Mouse (Mus musculus): ENCODE data around the gene Rnf114. TPM values are rescaled to one million over a fixed set of nuclear protein-coding genes. Genes with fewer than 3 reads are reported as not detected.

Gene Rnf114
- polyA plus RNA-seq, 1 experiment from 2014 or later: 62.2 TPM

GRCm38 (mm10) chr2:167542361-167542760 lies 49.9 kb downstream of the Rnf114 start:
- TF ChIP-seq CTCF (IDR thresholded peaks at IDR 0.05; ENCODE audit: low read depth): no peak
- Histone ChIP-seq H3K9me3 (ENCODE audit: control insufficient read depth) (no peaks in the 10 kb centered on the region), H3K9ac (ENCODE audit: low read depth, low read length) (no peak overlapping the region), H3K4me3 (ENCODE audit: low read depth, low read length) (no peak overlapping the region), H3K36me3 (ENCODE audit: control insufficient read depth, insufficient read depth) (peaks cover 9% of the 10 kb centered on the region; the same call in 1 of the 2 replicates), H3K4me1 (replicated peaks; ENCODE audit: control insufficient read depth, insufficient read depth, low read length) (no peaks in the 10 kb centered on the region), H3K27ac (ENCODE audit: low read depth, low read length) (no peak overlapping the region), H3K4me2 (replicated peaks; ENCODE audit: low read depth) (no peak overlapping the region), H3K27me3 (replicated peaks; ENCODE audit: control insufficient read depth, insufficient read depth, low read length) (peaks cover 6% of the 10 kb centered on the region; the same call in 1 of the 2 replicates)
- ATAC-seq: no peak
- 78% methylated on average over 4 of the region's 4 CpGs for WGBS

- peak overlapping the region; percentile 82 for H3K27ac ChIP-seq (ENCODE audit: low read depth, low read length)
- TF ChIP-seq CTCF (IDR thresholded peaks at IDR 0.05; ENCODE audit: low read depth): no peak
- H3K9me3 ChIP-seq (ENCODE audit: control insufficient read depth): no peaks in the 10 kb centered on the region
- WGBS: 39% methylated on average over 16 of the region's 16 CpGs
- H3K4me1 ChIP-seq (replicated peaks; ENCODE audit: control insufficient read depth, insufficient read depth, low read length): no peaks in the 10 kb centered on the region
- no peak overlapping the region for H3K4me3 ChIP-seq (ENCODE audit: low read depth, low read length)
- peaks cover 6% of the 10 kb centered on the region; the same call in 1 of the 2 replicates for H3K27me3 ChIP-seq (replicated peaks; ENCODE audit: control insufficient read depth, insufficient read depth, low read length)
- H3K9ac ChIP-seq (ENCODE audit: low read depth, low read length): no peak overlapping the region
- no peak overlapping the region for H3K4me2 ChIP-seq (replicated peaks; ENCODE audit: low read depth)
- H3K36me3 ChIP-seq (ENCODE audit: control insufficient read depth, insufficient read depth): peaks cover 9% of the 10 kb centered on the region; the same call in 1 of the 2 replicates
- ATAC-seq: no peak
These were observed 50.9 kb downstream of the Rnf114 start for GRCm38 (mm10) chr2:167543121-167544003.

- Histone ChIP-seq H3K4me2 (replicated peaks; ENCODE audit: low read depth) (no peak overlapping the region), H3K4me3 (ENCODE audit: low read depth, low read length) (no peak overlapping the region), H3K27me3 (replicated peaks; ENCODE audit: control insufficient read depth, insufficient read depth, low read length) (peaks cover under 1% of the 10 kb centered on the region; the same call in 1 of the 2 replicates), H3K27ac (ENCODE audit: low read depth, low read length) (peak overlapping the region; percentile 82), H3K36me3 (ENCODE audit: control insufficient read depth, insufficient read depth) (peaks cover 9% of the 10 kb centered on the region; the same call in 1 of the 2 replicates), H3K9me3 (ENCODE audit: control insufficient read depth) (no peaks in the 10 kb centered on the region), H3K9ac (ENCODE audit: low read depth, low read length) (no peak overlapping the region), H3K4me1 (replicated peaks; ENCODE audit: control insufficient read depth, insufficient read depth, low read length) (no peaks in the 10 kb centered on the region)
- WGBS: 15% methylated on average over 4 of the region's 4 CpGs
- TF ChIP-seq CTCF (IDR thresholded peaks at IDR 0.05; ENCODE audit: low read depth): no peak
- no peak for ATAC-seq
These were observed 51.5 kb downstream of the Rnf114 start for GRCm38 (mm10) chr2:167544004-167544356.

- H3K27me3 ChIP-seq (replicated peaks; ENCODE audit: control insufficient read depth, insufficient read depth, low read length): no peaks in the 10 kb centered on the region
- TF ChIP-seq CTCF (IDR thresholded peaks at IDR 0.05; ENCODE audit: low read depth): no peak
- no peaks in the 10 kb centered on the region for H3K4me1 ChIP-seq (replicated peaks; ENCODE audit: control insufficient read depth, insufficient read depth, low read length)
- no peak overlapping the region for H3K4me3 ChIP-seq (ENCODE audit: low read depth, low read length)
- H3K9me3 ChIP-seq (ENCODE audit: control insufficient read depth): no peaks in the 10 kb centered on the region
- 62% methylated on average over 5 of the region's 5 CpGs for WGBS
- no peak overlapping the region for H3K4me2 ChIP-seq (replicated peaks; ENCODE audit: low read depth)
- peaks cover 9% of the 10 kb centered on the region; the same call in 1 of the 2 replicates for H3K36me3 ChIP-seq (ENCODE audit: control insufficient read depth, insufficient read depth)
- peak overlapping the region; percentile 82 for H3K27ac ChIP-seq (ENCODE audit: low read depth, low read length)
- no peak for ATAC-seq
- H3K9ac ChIP-seq (ENCODE audit: low read depth, low read length): no peak overlapping the region
These were observed 52.0 kb downstream of the Rnf114 start for GRCm38 (mm10) chr2:167544456-167544855.

GRCm38 (mm10) chr2:167546447-167547195 lies 54.2 kb downstream of the Rnf114 start:
- Histone ChIP-seq H3K27ac (ENCODE audit: low read depth, low read length) (no peak overlapping the region), H3K9ac (ENCODE audit: low read depth, low read length) (no peak overlapping the region), H3K36me3 (ENCODE audit: control insufficient read depth, insufficient read depth) (peaks cover 8% of the 10 kb centered on the region; the same call in 1 of the 2 replicates), H3K9me3 (ENCODE audit: control insufficient read depth) (no peaks in the 10 kb centered on the region), H3K4me3 (ENCODE audit: low read depth, low read length) (no peak overlapping the region), H3K4me1 (replicated peaks; ENCODE audit: control insufficient read depth, insufficient read depth, low read length) (no peaks in the 10 kb centered on the region), H3K4me2 (replicated peaks; ENCODE audit: low read depth) (no peak overlapping the region), H3K27me3 (replicated peaks; ENCODE audit: control insufficient read depth, insufficient read depth, low read length) (no peaks in the 10 kb centered on the region)
- no peak for TF ChIP-seq CTCF (IDR thresholded peaks at IDR 0.05; ENCODE audit: low read depth)
- no peak for ATAC-seq
- 83% methylated on average over 18 of the region's 18 CpGs for WGBS

GRCm38 (mm10) chr2:167547444-167547843 lies 55.0 kb downstream of the Rnf114 start:
- no peak overlapping the region for H3K9ac ChIP-seq (ENCODE audit: low read depth, low read length)
- TF ChIP-seq CTCF (IDR thresholded peaks at IDR 0.05; ENCODE audit: low read depth): no peak
- H3K4me1 ChIP-seq (replicated peaks; ENCODE audit: control insufficient read depth, insufficient read depth, low read length): no peaks in the 10 kb centered on the region
- 90% methylated on average over 8 of the region's 8 CpGs for WGBS
- no peak overlapping the region for H3K4me2 ChIP-seq (replicated peaks; ENCODE audit: low read depth)
- H3K27me3 ChIP-seq (replicated peaks; ENCODE audit: control insufficient read depth, insufficient read depth, low read length): no peaks in the 10 kb centered on the region
- H3K9me3 ChIP-seq (ENCODE audit: control insufficient read depth): no peaks in the 10 kb centered on the region
- H3K36me3 ChIP-seq (ENCODE audit: control insufficient read depth, insufficient read depth): no peaks in the 10 kb centered on the region
- H3K27ac ChIP-seq (ENCODE audit: low read depth, low read length): no peak overlapping the region
- no peak for ATAC-seq
- no peak overlapping the region for H3K4me3 ChIP-seq (ENCODE audit: low read depth, low read length)
